Mouse (Mus musculus) thymus, postnatal 25 days (tissue): ENCODE data around the gene Saysd1.

Source experiments
- DNase-seq: peaks from one replicate; pipeline ENCODE4 v3.0.0; 2022

Saysd1 gene

DNA sequence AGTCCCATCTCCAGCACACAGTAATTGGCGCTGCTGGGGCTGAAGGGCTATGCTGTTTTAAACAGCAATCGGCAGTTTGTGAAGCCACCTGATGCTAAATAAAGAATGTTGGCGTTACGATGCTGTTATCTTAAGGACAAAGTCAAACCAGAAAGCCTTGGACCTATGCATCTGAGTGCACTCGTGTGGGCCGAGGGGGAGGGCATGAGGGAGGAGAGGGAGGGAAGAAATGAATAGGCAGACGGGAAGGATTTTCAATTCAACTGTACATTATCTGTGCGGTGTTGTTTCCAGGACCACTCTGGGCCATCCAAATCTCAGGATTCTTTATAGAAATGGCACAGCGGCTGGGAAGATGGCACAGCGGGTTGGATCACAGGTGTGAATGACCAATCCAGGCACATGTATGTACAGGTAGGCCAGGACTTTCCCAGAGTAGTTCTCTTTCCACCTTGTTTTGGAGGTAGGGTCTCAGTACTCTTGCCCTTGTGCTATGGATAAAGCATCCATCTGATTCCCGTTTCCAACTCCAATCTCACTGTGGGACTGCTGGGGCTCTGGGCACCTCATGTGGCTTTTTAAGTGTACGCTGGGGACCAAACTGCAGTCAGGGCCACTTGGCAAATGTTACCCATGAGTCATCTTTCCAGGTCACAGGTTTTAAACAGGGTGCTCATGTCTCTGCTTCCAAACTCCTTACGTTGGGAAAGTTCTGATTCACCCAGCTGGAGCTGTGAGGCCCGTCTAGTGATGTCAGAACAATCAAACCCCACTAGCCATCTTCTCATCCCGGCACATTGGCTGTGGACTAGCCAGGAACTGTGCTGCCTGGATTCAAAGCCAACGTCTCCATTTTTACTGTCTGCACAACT, at the start of gene Saysd1:
Saysd1 (minus strand) TSS at position 51 of the 872 bp plus-strand sequence.
- no peak for DNase-seq

DNA sequence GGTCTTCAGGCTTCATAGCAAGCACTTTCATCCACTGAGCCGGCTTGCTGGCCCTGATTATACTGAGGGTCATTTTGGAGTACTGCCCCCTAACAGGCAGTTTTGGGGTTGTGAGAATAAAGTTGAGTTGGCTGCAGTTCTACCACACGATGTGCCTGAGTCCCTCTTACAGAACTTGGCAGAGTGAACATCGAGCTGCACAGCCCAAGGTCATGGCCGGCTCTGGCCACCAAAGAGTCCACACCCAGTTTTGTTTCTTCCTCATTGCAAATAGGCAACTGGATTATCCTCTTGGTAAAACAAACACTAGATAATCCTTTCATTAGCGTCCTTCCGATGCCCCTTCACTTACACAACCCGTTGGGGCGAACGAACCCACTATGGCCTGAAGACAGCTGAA, 47.1 kb upstream of the Saysd1 start:
- no peak for DNase-seq

DNA sequence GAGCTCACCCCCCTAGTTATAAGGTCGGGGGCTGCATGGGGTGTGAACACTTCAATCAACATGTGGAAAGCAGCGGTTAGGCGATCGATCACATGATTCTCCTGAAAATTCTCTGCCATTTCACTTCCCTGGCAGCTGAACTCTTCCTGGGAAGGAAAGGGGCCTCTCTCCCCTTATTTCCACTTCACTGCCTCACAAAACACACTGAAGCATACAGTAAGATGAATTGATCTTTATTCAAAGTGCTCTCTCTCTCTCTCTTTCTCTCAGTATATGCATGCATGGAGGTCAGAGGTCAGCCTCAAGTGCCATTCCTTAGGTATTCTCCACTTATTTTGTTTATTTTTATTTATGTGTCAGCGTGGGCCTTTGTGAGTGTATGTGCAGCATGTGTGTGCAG, 45.4 kb upstream of the Saysd1 start:
- DNase-seq, result no peak

DNA sequence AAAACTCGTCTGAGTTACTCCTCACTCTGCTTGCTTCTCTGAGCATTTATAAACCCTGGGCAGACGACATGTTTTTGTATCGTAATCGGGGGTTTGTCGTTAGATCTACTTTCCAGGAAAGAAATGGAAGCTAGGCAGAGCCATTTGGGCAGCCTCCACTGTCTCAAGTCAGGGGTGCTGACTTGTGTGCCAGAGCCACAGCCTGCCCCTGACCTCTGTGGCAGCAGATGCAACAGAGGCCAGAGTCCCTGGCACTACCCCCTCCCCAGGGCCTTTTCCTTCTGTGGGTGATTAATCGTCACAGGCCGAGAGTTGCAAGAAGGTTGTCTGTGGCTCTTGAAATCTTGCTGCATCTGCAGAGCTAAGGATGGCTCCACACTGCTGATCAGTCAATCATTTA, 44.3 kb upstream of the Saysd1 start:
- no peak for DNase-seq

DNA sequence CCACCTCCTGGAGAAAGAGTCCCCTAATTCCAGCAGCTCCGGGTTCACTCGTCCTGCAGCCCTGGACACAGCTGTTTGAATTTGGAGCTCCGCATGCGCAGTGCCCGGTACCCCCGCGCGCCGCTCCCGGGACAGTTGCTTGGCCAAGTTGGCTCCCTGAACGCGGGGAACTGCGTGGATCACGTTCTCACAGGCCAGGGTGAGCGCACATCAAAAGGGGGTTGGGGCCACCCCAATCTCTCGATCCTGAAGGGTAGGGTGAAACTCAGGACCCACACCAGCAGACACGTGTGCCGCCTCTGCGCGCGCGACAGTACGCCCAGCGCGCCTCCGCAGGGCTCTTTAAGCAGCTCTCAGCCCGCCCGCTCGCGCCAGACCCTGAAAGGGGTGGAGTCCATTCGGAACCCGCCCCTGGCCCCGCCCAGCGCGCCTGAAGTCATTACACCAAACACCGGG, 43.2 kb upstream of the Saysd1 start, which contains the start of gene Kcnk5:
Kcnk5 (minus strand) TSS at position 344 of the 456 bp plus-strand sequence.
- peak; percentile 90 for DNase-seq

DNA sequence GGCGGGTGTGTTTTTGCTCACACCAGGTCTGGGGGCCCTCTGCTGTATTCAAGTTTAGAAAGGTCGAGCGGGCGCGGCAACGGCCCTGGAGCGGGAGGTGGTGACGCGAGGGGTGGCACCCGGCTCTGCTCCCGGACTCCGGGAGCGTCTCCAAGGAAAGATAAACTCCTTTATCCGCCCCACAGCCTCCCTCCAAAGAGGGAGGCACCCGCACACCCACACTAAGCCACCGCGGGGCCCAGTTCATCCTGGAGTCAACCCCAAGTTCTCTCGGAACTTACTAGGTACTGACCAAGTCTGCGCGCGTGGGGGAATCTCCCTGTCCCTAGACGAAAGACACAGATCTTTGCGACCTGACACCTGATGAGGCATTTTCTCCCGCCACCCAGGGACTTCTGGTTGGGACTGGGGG, 42.4 kb upstream of the Saysd1 start:
- DNase-seq, result no peak

DNA sequence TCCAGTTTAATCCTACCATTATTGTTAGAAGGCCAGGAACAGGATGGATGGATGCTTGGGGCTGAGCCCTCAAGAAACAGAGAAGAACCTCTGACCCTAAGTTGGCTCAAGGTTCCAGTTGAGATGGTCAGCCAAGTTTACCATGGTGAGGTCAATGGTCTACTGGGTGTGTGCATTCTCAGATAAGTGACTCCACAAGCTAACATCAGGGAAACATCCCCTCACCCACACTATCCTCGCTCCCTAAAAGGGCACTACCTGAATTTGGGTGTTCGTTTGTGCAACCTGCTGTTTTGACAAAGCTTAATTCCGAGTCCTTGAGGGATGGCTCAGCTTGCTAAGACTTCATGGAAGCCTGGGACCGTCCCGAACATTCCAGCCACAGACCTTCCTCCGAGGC, 42.0 kb upstream of the Saysd1 start:
- DNase-seq, result no peak

DNA sequence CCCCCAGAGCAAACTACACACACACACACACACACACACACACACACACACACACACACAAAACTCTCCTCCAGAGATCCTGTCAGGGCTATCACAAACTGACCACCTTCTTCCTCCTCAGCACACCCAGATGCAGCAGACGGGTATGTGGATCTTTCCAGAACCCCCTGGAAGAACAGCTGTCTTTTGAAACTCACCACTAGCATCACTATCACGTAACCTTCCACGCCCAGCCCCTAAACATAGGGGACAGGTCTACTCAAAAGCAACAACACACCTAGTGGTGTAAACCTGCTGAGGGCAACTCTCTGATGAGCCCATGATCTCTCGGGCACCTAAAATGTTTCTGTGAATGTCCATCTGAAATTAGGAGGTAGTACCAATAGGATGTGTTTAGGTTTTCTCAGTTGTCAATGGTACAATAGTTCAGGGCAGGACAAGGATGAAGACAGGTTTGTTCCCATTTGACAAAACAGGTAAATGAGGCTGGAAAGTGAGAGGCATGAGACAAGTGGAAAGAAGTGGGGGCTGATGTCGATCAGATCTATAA, 41.5 kb upstream of the Saysd1 start:
- no peak for DNase-seq

DNA sequence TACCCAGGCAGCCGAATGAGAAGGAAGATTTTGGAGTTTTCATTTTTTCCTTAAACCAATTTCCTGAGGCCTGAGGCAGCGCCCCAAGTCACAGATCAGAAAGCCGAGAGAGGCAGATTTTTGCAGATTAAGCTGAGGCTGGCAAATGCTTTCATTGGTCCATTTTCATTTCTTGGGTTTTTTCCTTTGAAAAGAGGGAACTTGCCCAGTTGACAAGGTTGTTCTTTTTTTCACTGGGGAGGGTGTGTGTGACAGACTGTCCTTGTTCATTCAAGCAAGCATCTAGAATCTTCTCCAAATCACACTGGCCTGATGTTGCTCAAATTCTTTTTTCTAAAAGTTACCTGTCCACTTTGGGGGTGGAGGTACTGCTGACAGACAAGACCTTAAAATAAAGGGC, 40.7 kb upstream of the Saysd1 start:
- no peak for DNase-seq

DNA sequence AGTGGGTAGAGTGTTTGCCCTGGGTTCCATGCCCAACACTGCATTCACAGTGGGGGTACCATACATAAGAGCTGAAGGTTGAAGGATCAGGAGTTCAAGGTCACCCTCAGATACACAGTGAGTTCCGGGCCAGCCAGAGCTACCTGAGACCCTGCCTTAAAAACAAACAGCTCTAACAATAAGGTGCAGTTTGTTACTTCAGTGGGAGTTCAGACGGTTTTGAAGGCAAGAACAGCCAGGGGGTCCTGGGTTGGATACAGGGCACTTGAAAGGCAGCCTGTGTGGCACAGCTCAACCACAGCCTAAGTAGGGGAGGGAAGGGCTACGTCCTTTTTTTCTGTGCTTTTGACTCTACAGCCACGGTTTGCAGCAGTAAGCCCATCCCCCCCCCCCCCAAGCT, 40.3 kb upstream of the Saysd1 start:
- DNase-seq, result no peak

DNA sequence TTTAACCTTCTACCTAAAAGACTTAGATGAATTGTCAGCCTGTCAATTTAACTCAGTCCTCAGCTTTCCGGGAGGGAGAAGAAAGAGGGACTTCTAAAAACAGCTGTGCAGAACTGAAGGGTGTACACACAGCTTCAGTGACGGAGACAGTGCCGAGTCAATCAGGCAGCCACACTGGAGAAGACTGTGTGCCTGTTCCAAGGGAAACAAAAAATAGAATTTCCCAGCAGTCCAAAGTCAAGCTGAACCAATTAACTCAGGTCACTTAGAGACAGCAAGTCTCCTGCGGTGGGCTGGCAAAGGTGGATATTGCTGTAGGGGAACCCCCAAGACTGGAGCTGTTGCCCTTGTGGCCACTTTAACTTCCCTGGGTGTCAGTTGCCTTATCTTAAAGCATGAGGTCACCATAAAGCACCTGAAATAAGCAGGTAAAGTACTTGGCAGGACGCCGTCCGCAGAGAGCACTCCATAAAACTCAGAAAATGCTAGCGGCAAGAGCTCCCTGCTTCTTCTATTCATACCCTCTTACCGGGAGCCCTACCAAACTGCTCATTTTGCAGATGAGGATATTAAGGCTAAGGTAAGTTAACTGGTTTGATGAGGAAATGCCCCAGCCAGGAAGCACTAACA, 39.3 kb upstream of the Saysd1 start:
- no peak for DNase-seq

DNA sequence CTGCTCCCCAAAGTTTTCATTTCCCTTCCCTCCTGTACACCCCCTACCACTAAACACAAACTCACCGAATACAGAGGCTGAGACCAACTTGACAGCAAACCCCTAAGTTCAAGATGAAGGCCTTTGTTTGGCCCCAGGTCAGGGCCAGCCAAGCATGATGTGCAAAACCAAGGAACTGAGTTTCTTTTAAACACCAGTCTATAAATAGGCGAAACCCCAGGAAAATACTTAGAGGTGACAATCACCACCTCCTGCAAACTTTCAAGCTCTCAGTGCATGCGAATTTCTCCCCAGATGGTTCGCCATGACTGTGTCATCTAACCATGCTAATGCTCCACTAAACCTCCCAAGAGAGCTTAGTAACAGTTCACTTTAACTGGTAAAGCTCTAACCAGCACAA, 37.4 kb upstream of the Saysd1 start:
- DNase-seq, result no peak

DNA sequence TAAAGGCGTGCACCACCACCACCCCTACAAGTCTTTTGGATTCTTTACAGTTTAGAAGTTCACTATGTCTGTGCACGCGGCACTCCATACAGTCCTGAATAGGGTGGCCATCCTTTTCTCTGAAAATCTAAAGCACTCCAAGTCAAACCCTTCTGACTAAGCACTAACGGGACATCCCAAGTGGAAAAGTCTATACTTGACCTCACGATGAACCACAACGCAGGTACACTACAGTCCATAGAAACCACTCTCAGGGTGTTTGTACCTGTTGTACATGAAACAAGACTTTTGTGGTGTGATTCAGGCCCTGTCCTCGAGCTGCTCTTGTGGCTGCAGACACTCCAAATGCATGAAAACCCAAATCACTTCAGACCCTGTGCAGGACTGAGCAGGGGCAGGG, 36.8 kb upstream of the Saysd1 start:
- DNase-seq, result no peak

DNA sequence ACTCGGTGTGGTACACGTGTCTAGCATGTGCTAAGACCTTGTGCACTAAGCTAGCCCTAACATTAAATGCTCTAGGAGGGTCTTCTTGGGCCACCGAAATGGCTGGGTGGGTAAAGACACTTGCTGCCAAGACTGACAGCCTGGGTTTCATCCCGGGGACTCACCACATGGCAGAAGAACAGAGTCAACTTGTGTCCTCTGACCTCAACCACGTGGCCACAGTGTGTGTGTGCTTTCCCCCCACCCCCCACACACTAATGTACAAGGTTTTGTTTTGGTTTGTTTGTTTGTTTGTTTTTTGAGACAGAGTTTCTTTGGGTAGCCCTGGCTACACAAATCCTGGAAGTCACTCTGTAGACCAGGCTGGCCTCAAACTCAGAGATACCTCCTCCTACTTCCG, 36.4 kb upstream of the Saysd1 start:
- no peak for DNase-seq

DNA sequence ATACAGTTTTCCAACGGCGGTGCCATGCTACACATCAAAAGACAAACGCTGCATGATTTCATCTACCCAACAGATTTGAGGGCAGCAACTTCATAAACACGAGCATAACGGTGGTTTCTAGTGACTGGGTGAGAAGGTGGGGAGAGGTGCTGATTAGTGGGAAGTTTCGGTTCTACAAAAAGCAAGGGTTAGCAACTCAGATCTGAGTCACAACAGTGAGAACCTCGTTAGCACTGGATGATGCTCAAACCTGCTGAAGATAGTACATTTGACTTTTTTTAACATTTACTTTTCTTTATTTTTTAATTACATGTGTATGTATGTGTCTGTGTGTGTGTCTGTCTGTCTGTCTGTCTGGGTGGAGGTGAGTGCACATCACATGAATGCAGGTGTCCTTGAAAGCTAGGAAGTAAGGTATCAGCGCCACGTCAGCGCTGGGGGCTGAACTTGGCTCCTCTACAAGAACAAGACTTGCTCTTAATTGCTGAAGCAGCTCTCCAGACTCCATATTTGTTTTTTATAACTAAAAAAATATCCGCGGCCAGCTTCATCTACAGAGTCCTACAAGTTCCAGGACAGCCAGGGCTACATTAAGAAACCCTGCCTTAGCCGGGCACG, 35.6 kb upstream of the Saysd1 start:
- no peak for DNase-seq

DNA sequence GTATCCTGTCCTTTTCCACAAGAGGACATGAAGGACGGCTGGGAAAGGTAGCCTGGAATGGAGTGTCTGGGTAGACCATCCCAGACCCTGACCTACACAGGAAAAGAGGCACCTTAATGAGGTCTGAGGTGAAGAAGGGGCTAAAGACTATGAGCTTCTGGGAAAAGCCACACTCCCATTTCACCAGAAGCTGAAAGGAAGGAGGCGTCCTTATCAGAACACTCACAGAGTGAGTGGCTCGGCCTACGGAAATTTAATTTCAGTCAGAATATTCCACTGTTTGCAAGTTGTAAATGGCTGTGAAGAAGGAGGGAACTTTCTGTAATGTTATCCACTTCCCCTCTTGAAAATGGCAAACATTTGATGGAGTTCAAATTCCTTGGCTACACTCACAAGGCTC, 34.6 kb upstream of the Saysd1 start:
- no peak for DNase-seq

DNA sequence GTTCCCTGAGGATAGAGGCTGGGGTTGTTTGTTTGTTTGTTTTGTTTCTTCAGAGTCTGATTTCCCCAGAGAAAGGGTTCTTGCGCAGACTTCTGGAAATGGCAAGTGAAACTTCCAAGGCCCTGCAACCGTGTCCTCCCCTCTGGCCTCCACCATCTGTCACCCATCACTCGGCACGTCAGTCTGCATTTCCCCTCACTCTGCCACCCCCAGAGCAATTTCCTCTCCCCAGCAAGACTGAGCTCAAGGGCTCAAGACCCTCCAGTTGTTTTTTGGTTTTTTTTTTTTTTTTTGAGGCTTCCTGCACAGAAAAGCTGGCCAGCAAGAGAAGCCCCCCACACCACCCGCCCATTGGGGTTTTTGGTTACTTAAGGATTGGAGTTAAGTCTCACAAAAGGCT, 34.2 kb upstream of the Saysd1 start:
- no peak for DNase-seq

DNA sequence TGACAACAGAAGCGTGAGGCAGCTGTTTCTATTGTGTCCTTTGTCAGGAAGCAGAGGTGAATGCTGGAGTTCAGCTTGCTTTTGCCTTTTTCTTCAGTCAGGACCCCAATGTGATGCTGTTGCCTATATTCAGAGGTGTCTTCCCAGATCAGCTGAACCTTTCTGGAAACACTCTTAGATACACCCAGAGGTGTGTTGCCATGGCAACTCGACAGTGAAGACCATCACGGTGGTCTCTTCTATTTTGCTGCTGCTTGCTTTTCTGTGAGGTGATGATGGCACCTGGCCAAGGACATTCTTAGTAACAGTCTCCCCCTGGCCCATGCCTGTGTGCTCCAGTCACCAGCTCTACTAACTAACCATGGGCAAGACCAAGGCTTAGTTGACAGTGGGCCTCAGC, 33.5 kb upstream of the Saysd1 start:
- DNase-seq, result no peak

DNA sequence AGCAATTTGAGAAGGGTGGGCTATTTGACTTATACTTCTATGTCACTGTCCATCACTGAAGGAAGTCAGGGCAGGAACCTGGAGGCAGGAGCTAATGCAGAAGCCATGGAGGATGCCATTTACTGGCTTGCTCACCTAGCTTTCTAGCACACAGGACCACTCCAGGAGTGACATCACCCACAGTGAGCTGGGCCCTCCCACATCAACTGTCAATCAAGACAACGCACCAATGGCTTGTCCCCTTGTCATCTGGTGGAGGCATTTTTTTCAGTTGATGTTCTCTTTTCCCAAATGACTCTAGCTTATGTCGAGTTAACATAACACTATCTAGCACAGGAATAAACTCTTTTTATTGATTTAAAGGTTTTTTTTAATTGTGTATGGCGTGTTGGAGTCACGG, 30.9 kb upstream of the Saysd1 start:
- DNase-seq, result no peak

DNA sequence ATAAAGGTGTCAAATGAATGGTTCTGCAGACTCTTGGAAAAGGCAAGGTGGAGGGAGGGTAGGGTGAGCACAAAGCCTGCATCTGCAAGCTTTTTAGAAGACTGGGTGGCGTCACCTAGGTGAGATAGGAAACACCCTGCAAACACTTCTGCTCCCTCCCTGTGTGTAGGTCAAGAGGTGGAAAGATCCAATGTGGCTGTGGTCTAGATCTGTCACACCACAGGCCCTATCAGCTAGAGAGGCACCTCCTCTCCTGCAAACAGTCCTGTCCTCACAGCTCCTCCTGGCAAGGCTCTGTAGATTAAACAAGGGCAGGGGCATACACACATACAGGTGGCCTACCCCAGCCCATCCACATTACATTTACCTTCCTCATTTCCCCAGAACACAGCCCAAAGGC, 30.1 kb upstream of the Saysd1 start:
- DNase-seq, result no peak

DNA sequence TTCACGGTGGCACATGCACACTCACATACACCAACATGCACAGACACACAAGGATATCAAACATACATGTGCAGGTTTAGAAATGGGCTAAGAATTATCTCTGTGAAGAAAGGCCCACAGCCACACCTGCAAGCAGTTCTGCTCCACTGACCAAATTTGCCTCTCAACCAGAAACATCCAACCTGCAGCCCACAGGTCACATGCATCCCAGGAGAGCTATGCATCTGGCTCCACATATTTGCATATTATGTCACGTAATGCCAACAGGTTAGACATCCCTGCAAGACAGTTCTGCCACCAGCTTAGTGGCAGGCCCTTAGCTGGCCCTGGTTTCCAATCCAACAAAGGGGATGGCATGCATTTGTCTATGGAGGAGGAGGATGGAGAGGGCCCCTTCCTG, 29.7 kb upstream of the Saysd1 start:
- no peak for DNase-seq

DNA sequence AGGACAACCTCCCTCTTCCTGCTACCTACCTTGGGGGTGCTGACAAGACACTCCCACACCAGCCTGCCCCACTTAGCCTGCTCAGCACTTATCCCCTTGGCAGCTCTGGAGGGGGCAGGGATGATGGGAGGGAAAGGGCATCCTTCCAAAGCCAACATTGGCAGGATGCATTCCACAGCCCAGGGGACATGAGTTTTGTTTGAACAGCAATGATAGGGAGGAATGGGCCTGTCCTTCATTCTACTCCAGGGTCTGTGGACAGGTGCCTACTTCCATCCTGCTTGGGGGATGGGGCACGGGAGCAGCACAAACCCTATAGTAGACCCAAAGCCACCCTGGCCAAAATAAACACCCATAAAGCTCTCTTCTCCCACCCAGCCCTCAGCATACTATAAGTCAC, 27.1 kb upstream of the Saysd1 start:
- DNase-seq, result no peak

DNA sequence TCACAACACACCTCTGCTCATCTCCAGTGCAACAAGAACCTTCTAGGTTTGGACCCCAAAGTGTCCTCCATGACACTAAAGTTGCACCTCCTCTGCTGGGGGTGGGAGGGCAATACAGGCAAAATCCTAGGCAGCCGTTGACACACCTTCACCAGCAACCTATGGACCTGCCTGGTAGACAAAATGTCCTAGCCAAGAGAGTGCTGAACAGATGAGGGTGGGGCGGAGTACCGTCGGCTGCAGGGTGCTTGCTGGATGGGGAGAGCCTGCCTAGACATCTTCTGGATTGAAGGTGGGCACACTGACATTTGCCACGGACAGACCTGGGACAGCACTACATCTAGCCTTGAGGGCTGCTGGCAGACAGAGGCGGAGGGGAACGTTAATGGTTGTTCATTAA, 26.1 kb upstream of the Saysd1 start:
- DNase-seq, result no peak

DNA sequence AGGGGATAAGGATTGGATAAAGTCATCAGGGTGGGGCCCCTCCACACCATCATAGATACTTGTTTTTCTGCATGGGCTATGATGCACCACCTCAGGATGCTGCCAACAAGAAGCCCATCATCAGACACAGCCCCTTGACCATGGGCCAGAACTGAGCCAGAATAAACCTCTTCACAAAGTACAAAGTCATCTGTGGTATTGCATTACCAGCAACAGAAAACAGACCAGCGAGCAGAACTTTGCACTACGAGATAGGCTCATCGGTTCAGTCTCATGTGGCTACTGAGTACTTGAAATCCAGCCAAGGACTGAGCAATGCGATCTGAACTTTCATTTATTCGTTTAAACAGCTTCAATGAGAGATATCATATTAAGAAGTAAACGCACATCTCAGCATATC, 24.4 kb upstream of the Saysd1 start:
- DNase-seq, result no peak
